Mouse (Mus musculus): Measurements from ENCODE around the gene Tctex1d2.

GRCm38 (mm10) chr16:32389841-32390240 is 29.7 kb upstream of the Tctex1d2 start:
- TF ChIP-seq TAL1 (IDR thresholded peaks at IDR 0.05; ENCODE audit: low read length) (no peak), GATA1 (IDR thresholded peaks at IDR 0.05; ENCODE audit: low read length) (no peak)
